Mouse (Mus musculus) lung, embryonic 16.5 days (tissue): ENCODE results near the gene Actn1. TPM values are rescaled to one million over a fixed set of nuclear protein-coding genes. Genes with fewer than 3 reads are reported as not detected.

Source experiments
- ATAC-seq: fragments of 200-750 bp; cut with Nextera tagmentation; 2 replicates; pipeline ENCODE4 v1.8.0; 2017; ENCODE audit warnings: low read depth, mild to moderate bottlenecking, moderate library complexity
- H3K27ac ChIP-seq: fragments of 300-500 bp; sonication (generic); 2 replicates; pipeline ENCODE4 v1.5.1; 2014; ENCODE audit warnings: mild to moderate bottlenecking, control low read depth, low read length
- H3K27me3 ChIP-seq: fragments of 300-500 bp; sonication (generic); 2 replicates; pipeline ENCODE4 v1.6.1; 2014; ENCODE audit warnings: low read depth, low read length, mixed read lengths; ENCODE audit not compliant: control insufficient read depth, insufficient read depth
- H3K36me3 ChIP-seq: fragments of 300-500 bp; sonication (generic); 2 replicates; pipeline ENCODE4 v1.6.1; 2014; ENCODE audit warnings: low read length; ENCODE audit not compliant: control insufficient read depth, insufficient read depth
- H3K4me1 ChIP-seq: fragments of 300-500 bp; sonication (generic); replicated peaks from 2 replicates; pipeline ENCODE4 v1.6.1; 2014; ENCODE audit warnings: low read length, mixed read lengths; ENCODE audit not compliant: control insufficient read depth, insufficient read depth
- H3K4me2 ChIP-seq: fragments of 300-500 bp; sonication (generic); 2 replicates; pipeline ENCODE4 v1.6.1; 2014; ENCODE audit warnings: low read depth, low read length, control low read depth
- H3K4me3 ChIP-seq: fragments of 300-500 bp; sonication (generic); 2 replicates; pipeline ENCODE4 v1.5.1; 2014; ENCODE audit warnings: mild to moderate bottlenecking, low read length, control low read depth
- H3K9ac ChIP-seq: fragments of 300-500 bp; sonication (generic); 2 replicates; pipeline ENCODE4 v1.6.1; 2014; ENCODE audit warnings: low read length, control low read depth
- H3K9me3 ChIP-seq: fragments of 300-500 bp; sonication (generic); 2 replicates; pipeline ENCODE4 v1.6.1; 2016; ENCODE audit warnings: low read length; ENCODE audit not compliant: control insufficient read depth
- WGBS: fragments of 180-500 bp; shearing (Covaris S2); extraction: QIAGEN DNeasy Blood & Tissue Kit; methylation state at CpG from one replicate; pipeline ENCODE4 v1.1.7; 2014; 5-methylcytosine and 5-hydroxymethylcytosine counted together
- polyA plus RNA-seq: library from polyadenylated mRNA; unstranded; fragments of >200 nt; fragmentation: Nextera tagmentation; extraction: Ambion mirVana; gene quantifications from 2 replicates; pipeline ENCODE4 v1.2.1, GENCODE M21; 2015

The Actn1 gene
- polyA plus RNA-seq, 1 experiment from 2014 or later, result 49.9 TPM

GRCm38 (mm10) chr12:80121438-80121837 lies 138.7 kb downstream of the Actn1 start:
- Histone ChIP-seq H3K36me3 (peaks cover 10% of the 10 kb centered on the region; the same call in 1 of the 2 replicates), H3K27ac (peak overlapping the region; percentile 90), H3K27me3 (no peaks in the 10 kb centered on the region), H3K9me3 (no peaks in the 10 kb centered on the region), H3K4me3 (no peak overlapping the region), H3K9ac (no peak overlapping the region), H3K4me2 (no peak overlapping the region), H3K4me1 (peaks cover 42% of the 10 kb centered on the region)
- WGBS, result 50% methylated on average over 1 of the region's 1 CpGs
- no peak for ATAC-seq

GRCm38 (mm10) chr12:80118588-80118987 lies 141.6 kb downstream of the Actn1 start:
- H3K4me1 ChIP-seq, result peaks cover 28% of the 10 kb centered on the region
- WGBS, result 62% methylated on average over 1 of the region's 1 CpGs
- no peak overlapping the region for H3K4me2 ChIP-seq
- H3K4me3 ChIP-seq, result no peak overlapping the region
- H3K9ac ChIP-seq, result no peak overlapping the region
- no peak for ATAC-seq
- H3K9me3 ChIP-seq, result no peaks in the 10 kb centered on the region
- no peak overlapping the region for H3K27ac ChIP-seq
- H3K36me3 ChIP-seq, result peaks cover 10% of the 10 kb centered on the region; the same call in 1 of the 2 replicates
- no peaks in the 10 kb centered on the region for H3K27me3 ChIP-seq

Other genes starting within 250 kb of the Actn1 start
- 131 and 152 TPM in 2 replicates for gene Zfp36l1, start 147.4 kb downstream of the Actn1 start, polyA plus RNA-seq
- 9.8 and 11.6 TPM in 2 replicates for gene Dcaf5, start 176.2 kb upstream of the Actn1 start, polyA plus RNA-seq
- 29.6 and 30.7 TPM in 2 replicates for gene Exd2, start 202.7 kb upstream of the Actn1 start, polyA plus RNA-seq